In genomic region chr6:117359401-117359800, GRCm38 (mm10) we compare ENCODE assay signal across 19 mouse cellular contexts.
"Had no signal": no experiment of that assay in that cellular context is flagged by ENCODE, and none has a peak within 500 bp of the region (broad histone marks: within the 10 kb centered on the region; RNA-seq: fewer than 3 reads in every experiment).

No protein-coding gene starts in this region.

- DNase-seq: kidney, postnatal 14 days; kidney, postnatal 4 days; left cerebral cortex, postnatal 4 days; liver, postnatal 0 days; lung, embryonic 14.5 days; retina, postnatal 1 day; right cerebral cortex, postnatal 25 days; thymus, adult 18-20 months; thymus, postnatal 36 days had no signal

- H3K27me3 ChIP-seq: limb, embryonic 12.5 days; limb, embryonic 15.5 days; midbrain, embryonic 12.5 days; midbrain, embryonic 15.5 days; neural tube, embryonic 12.5 days; neural tube, embryonic 15.5 days had no signal

- H3K36me3 ChIP-seq: limb, embryonic 12.5 days; limb, embryonic 15.5 days; midbrain, embryonic 12.5 days; midbrain, embryonic 15.5 days; neural tube, embryonic 12.5 days; neural tube, embryonic 15.5 days had no signal

- H3K4me1 ChIP-seq: limb, embryonic 12.5 days; limb, embryonic 15.5 days; midbrain, embryonic 12.5 days; midbrain, embryonic 15.5 days; neural tube, embryonic 12.5 days; neural tube, embryonic 15.5 days had no signal

- ATAC-seq: liver, postnatal 0 days; lung, postnatal 0 days; midbrain, embryonic 15.5 days had no signal

- H3K27ac ChIP-seq: limb, embryonic 12.5 days; limb, embryonic 15.5 days; liver, embryonic 14.5 days; macrophage; midbrain, embryonic 12.5 days; midbrain, embryonic 15.5 days; neural tube, embryonic 12.5 days; neural tube, embryonic 15.5 days had no signal

- H3K9me3 ChIP-seq: limb, embryonic 12.5 days; limb, embryonic 15.5 days; midbrain, embryonic 12.5 days; midbrain, embryonic 15.5 days; neural tube, embryonic 12.5 days; neural tube, embryonic 15.5 days had no signal

- H3K4me3 ChIP-seq: limb, embryonic 12.5 days; limb, embryonic 15.5 days; midbrain, embryonic 12.5 days; midbrain, embryonic 15.5 days; neural tube, embryonic 12.5 days; neural tube, embryonic 15.5 days had no signal

- H3K4me2 ChIP-seq: limb, embryonic 12.5 days; limb, embryonic 15.5 days; liver, embryonic 11.5 days; lung, embryonic 14.5 days; midbrain, embryonic 12.5 days; midbrain, embryonic 15.5 days; neural tube, embryonic 12.5 days; neural tube, embryonic 15.5 days had no signal

- H3K9ac ChIP-seq: limb, embryonic 12.5 days; limb, embryonic 15.5 days; liver, embryonic 14.5 days; liver, postnatal 0 days; lung, embryonic 14.5 days; midbrain, embryonic 12.5 days; midbrain, embryonic 15.5 days; neural tube, embryonic 12.5 days; neural tube, embryonic 15.5 days had no signal
